8 mouse cellular contexts compared by ENCODE assay signal in genomic region chr15:96699521-96700511, GRCm38 (mm10). TPM values are rescaled to one million over a fixed set of nuclear protein-coding genes. Genes with fewer than 3 reads are reported as not detected.
DNase-seq lines count a peak whose midpoint lies in the region; ATAC-seq and TF ChIP-seq lines count a peak whose summit lies in the region.

Slc38a2 (minus strand) TSS chr15:96699730.

- H3K4me2 ChIP-seq in hindbrain, postnatal 0 days (ENCODE audit: low read depth, low read length) = peak within 1 kb of the TSS; percentile 76

- H3K4me1 ChIP-seq in hindbrain, postnatal 0 days (ENCODE audit: insufficient read depth, low read length) = peaks cover 8% of the 10 kb centered on the region; the same call in 1 of the 2 replicates

- no peaks in the 10 kb centered on the region for H3K27me3 ChIP-seq in hindbrain, postnatal 0 days (ENCODE audit: insufficient read depth, low read length)

- peak; percentile 59 for ATAC-seq in common myeloid progenitor, adult 5-6 weeks (replicated peaks; ENCODE audit: low read depth, poor library complexity, severe bottlenecking)
- ATAC-seq in hindbrain, postnatal 0 days = peak; percentile 84

- H3K36me3 ChIP-seq in hindbrain, postnatal 0 days (ENCODE audit: insufficient read depth, low read length) = peaks cover 8% of the 10 kb centered on the region; the same call in 1 of the 2 replicates
- peaks cover 11% of the 10 kb centered on the region for H3K36me3 ChIP-seq in macrophage (ENCODE audit: inconsistent target)

- under 1% methylated on average over 76 of the region's 76 CpGs for WGBS in hindbrain, postnatal 0 days
- 1% methylated on average over 49 of the region's 76 CpGs for WGBS in macrophage (ENCODE audit: missing documents)

- H3K9me3 ChIP-seq in hindbrain, postnatal 0 days (ENCODE audit: low read length) = no peaks in the 10 kb centered on the region

- intact Hi-C loops in left cerebral cortex, adult 2 months (cut with DNase I) = loop anchor here (1.0 to 10.0 kb wide), 4 partner anchors 9 to 435 kb away; partner anchors contain the start of gene Arid2

- H3K9ac ChIP-seq in hindbrain, postnatal 0 days (replicated peaks; ENCODE audit: low read length) = peak within 1 kb of the TSS; percentile 99

- H3K4me3 ChIP-seq in hindbrain, postnatal 0 days (ENCODE audit: low read length) = peak within 1 kb of the TSS; percentile 96
- H3K4me3 ChIP-seq in left cerebral cortex, adult 2 months = peak within 1 kb of the TSS; percentile 63
- H3K4me3 ChIP-seq in macrophage (ENCODE audit: inconsistent target) = peak within 1 kb of the TSS; percentile 55

- H3K27ac ChIP-seq in hindbrain, postnatal 0 days = peak within 1 kb of the TSS; percentile 99
- H3K27ac ChIP-seq in left cerebral cortex, adult 2 months = peak within 1 kb of the TSS; percentile 99
- peak within 1 kb of the TSS; percentile 71 for H3K27ac ChIP-seq in macrophage

- peak; percentile 92 for DNase-seq in ZHBTc4 (ENCODE audit: low read depth, low spot score)
- peak; percentile 86 to 89 for DNase-seq in gastrocnemius, adult 8-10 months (ENCODE audit: low spot score in 2 of 2)
- peak; percentile 93 for DNase-seq in hindbrain, postnatal 0 days (ENCODE audit: low spot score)
- peak; percentile 88 to 90 for DNase-seq in left cerebral cortex, adult 2 months (ENCODE audit: extremely low spot score in 1 of 2, low spot score in 2 of 2)
- DNase-seq in right cerebral cortex, adult 18-20 months = peak; percentile 91
- peak; percentile 77 for DNase-seq in urinary bladder, postnatal 10 days (ENCODE audit: low spot score)

- TF ChIP-seq CTCF in hindbrain, postnatal 0 days (IDR thresholded peaks at IDR 0.05; ENCODE audit: low read depth) = peak; percentile 46
- TF ChIP-seq CTCF in left cerebral cortex, adult 2 months (IDR thresholded peaks at IDR 0.05) = peak; percentile 16

- peaks cover 37% of the 10 kb centered on the region for H3K79me2 ChIP-seq in macrophage (ENCODE audit: inconsistent target)

RNA-seq across cellular contexts. Expression of gene Slc38a2, which starts in this region (rescaled TPM):
- 85.6 and 103 TPM in 2 replicates for total RNA-seq in common myeloid progenitor, adult 5-6 weeks (2017)
- total RNA-seq in gastrocnemius, adult 8-10 months (2022) = 100 to 1,000 TPM in 1 of 4 experiments, 10 to 100 TPM in 3; 60.8 to 209 (median 73.5) TPM
- total RNA-seq in hindbrain, postnatal 0 days (2014; rRNA removed) = 82.1 and 85.3 TPM in 2 replicates
- 72.4 and 74.4 TPM in 2 replicates for polyA plus RNA-seq in hindbrain, postnatal 0 days (2015; fragmentation: Nextera tagmentation; extraction: Ambion mirVana)
- 100 to 1,000 TPM in 1 of 2 experiments, 10 to 100 TPM in 1; 96.9 to 108 TPM for total RNA-seq in left cerebral cortex, adult 2 months (2021)
- 100 to 1,000 TPM in 9 of 26 experiments, 10 to 100 TPM in 17; 12.5 to 208 (median 81.7) TPM for total RNA-seq in macrophage (2018; cell fraction: chromatin; rRNA removed)
- 10 to 100 TPM; 11.6 to 70.8 (median 26.9) TPM for total RNA-seq in macrophage (2018; cell fraction: cytosol; rRNA removed)
- total RNA-seq in macrophage (2018; cell fraction: nucleus; rRNA removed) = 100 to 1,000 TPM in 13 of 26 experiments, 10 to 100 TPM in 13; 44.0 to 189 (median 105) TPM
- 7.9 to 34.0 TPM (median 16.4 TPM) in 3 replicates for polyA plus RNA-seq in macrophage (2018)

Comparison
In these comparisons a context has a peak if more than half of its experiments do, and no peak if none do; other contexts are left out.
1. Peak in every context shown above with its lines: DNase-seq, ATAC-seq, H3K4me3 ChIP-seq and H3K27ac ChIP-seq.